Mouse (Mus musculus): ENCODE data around the gene Gm37240. TPM values are rescaled to one million over a fixed set of nuclear protein-coding genes. Genes with fewer than 3 reads are reported as not detected.

The Gm37240 gene
- total RNA-seq, 1 experiment: 1.2 TPM

DNA sequence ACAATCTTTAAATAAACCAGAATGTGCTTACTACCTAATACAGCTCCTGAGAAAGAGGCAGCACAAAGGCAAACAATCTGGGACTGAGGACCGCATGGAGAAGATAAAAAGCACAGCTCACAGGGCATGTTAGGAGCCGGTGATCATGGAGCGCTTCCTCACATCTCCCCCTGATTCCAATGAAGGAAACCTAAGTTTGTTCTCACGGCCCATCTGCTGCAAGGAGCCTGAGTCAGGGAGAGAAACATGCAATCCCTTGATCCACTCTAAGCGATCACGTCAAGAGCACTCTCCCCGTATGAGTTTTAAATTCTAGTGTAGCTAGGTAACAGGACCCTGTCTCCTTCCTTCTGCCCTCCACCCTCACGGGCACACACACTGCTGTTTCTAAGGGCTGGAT is 210.2 kb downstream of the Gm37240 start:
- Histone ChIP-seq H3K9me3 (ENCODE audit: control insufficient read depth, insufficient read depth, low read depth, low read length) (no peaks in the 10 kb centered on the region), H3K4me1 (ENCODE audit: control insufficient read depth in 2 of 2, insufficient read depth in 2 of 2, low read length in 2 of 2, poor library complexity in 1 of 2) (no peaks in the 10 kb centered on the region), H3K4me3 (ENCODE audit: insufficient read depth in 1 of 2, low read depth in 1 of 2, low read length in 2 of 2, poor library complexity in 1 of 2, severe bottlenecking in 1 of 2) (no peak overlapping the region), H3K36me3 (ENCODE audit: control insufficient read depth, insufficient read depth, low read length, poor library complexity, severe bottlenecking) (no peaks in the 10 kb centered on the region), H3K27ac (ENCODE audit: insufficient read depth, low read depth, low read length, poor library complexity, severe bottlenecking) (no peak overlapping the region), H3K9ac (ENCODE audit: insufficient read depth, low read depth, low read length, poor library complexity, severe bottlenecking) (no peak overlapping the region)
- in situ Hi-C loops (cut with MboI; ENCODE audit: low sequenced_read_pairs in 2 of 2, unreplicated experiment in 2 of 2): no loop called here
- no peak for DNase-seq (ENCODE audit: low read depth, low spot score)
- TF ChIP-seq ZNF384 (IDR thresholded peaks at IDR 0.05; ENCODE audit: low read depth, low read length): no peak
- TF ChIP-seq HCFC1 (IDR thresholded peaks at IDR 0.05; ENCODE audit: borderline replicate concordance, insufficient read depth, low read length): no peak
- TF ChIP-seq ZC3H11A (IDR thresholded peaks at IDR 0.05; ENCODE audit: borderline replicate concordance, low read depth, low read length): no peak
- TF ChIP-seq MAFK (IDR thresholded peaks at IDR 0.05; ENCODE audit: insufficient read depth, low read depth, low read length): no peak
- TF ChIP-seq CHD2 (IDR thresholded peaks at IDR 0.05; ENCODE audit: low read depth, low read length): no peak

DNA sequence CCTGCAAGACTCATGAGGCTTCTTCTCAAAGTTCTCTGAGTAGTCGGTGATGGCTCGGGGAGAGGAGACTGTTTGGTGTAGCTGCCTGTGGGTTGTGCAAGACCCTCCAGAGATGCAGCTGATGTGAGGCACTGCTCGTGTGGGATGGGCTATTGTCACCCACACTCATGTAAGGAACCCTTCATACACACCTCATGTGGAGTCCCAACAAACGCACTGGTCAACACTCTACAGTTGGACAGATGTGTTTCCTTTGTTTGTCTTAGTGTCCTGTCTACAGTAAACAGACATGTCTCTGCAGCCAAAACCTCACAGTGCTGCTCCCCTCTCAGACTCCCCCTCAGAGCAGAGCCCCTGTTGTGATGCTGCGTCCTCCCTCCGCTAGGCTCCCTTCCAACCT is 217.5 kb downstream of the Gm37240 start:
- Histone ChIP-seq H3K4me1 (ENCODE audit: control insufficient read depth in 2 of 2, insufficient read depth in 2 of 2, low read length in 2 of 2, poor library complexity in 1 of 2) (no peaks in the 10 kb centered on the region; a peak in 1 of 4 replicates), H3K9me3 (ENCODE audit: control insufficient read depth, insufficient read depth, low read depth, low read length) (no peaks in the 10 kb centered on the region), H3K27ac (ENCODE audit: insufficient read depth, low read depth, low read length, poor library complexity, severe bottlenecking) (no peak overlapping the region), H3K4me3 (ENCODE audit: insufficient read depth in 1 of 2, low read depth in 1 of 2, low read length in 2 of 2, poor library complexity in 1 of 2, severe bottlenecking in 1 of 2) (no peak overlapping the region), H3K9ac (ENCODE audit: insufficient read depth, low read depth, low read length, poor library complexity, severe bottlenecking) (no peak overlapping the region), H3K36me3 (ENCODE audit: control insufficient read depth, insufficient read depth, low read length, poor library complexity, severe bottlenecking) (no peaks in the 10 kb centered on the region)
- no peak for DNase-seq (ENCODE audit: low read depth, low spot score)
- TF ChIP-seq MAFK (IDR thresholded peaks at IDR 0.05; ENCODE audit: insufficient read depth, low read depth, low read length) (no peak), ZC3H11A (IDR thresholded peaks at IDR 0.05; ENCODE audit: borderline replicate concordance, low read depth, low read length) (no peak), CHD2 (IDR thresholded peaks at IDR 0.05; ENCODE audit: low read depth, low read length) (no peak), HCFC1 (IDR thresholded peaks at IDR 0.05; ENCODE audit: borderline replicate concordance, insufficient read depth, low read length) (no peak), ZNF384 (IDR thresholded peaks at IDR 0.05; ENCODE audit: low read depth, low read length) (no peak)
- in situ Hi-C loops (cut with MboI; ENCODE audit: low sequenced_read_pairs in 2 of 2, unreplicated experiment in 2 of 2): no loop called here

GRCm38 (mm10) chr3:85667683-85668082 is 219.6 kb downstream of the Gm37240 start:
- TF ChIP-seq CHD2 (IDR thresholded peaks at IDR 0.05; ENCODE audit: low read depth, low read length) (no peak), ZNF384 (IDR thresholded peaks at IDR 0.05; ENCODE audit: low read depth, low read length) (no peak), ZC3H11A (IDR thresholded peaks at IDR 0.05; ENCODE audit: borderline replicate concordance, low read depth, low read length) (no peak), HCFC1 (IDR thresholded peaks at IDR 0.05; ENCODE audit: borderline replicate concordance, insufficient read depth, low read length) (no peak), MAFK (IDR thresholded peaks at IDR 0.05; ENCODE audit: insufficient read depth, low read depth, low read length) (no peak)
- H3K36me3 ChIP-seq (ENCODE audit: control insufficient read depth, insufficient read depth, low read length, poor library complexity, severe bottlenecking): no peaks in the 10 kb centered on the region
- no peak overlapping the region for H3K4me3 ChIP-seq (ENCODE audit: insufficient read depth in 1 of 2, low read depth in 1 of 2, low read length in 2 of 2, poor library complexity in 1 of 2, severe bottlenecking in 1 of 2)

GRCm38 (mm10) chr3:85666736-85667135 is 220.6 kb downstream of the Gm37240 start:
- Histone ChIP-seq H3K4me3 (ENCODE audit: insufficient read depth in 1 of 2, low read depth in 1 of 2, low read length in 2 of 2, poor library complexity in 1 of 2, severe bottlenecking in 1 of 2) (no peak overlapping the region), H3K9ac (ENCODE audit: insufficient read depth, low read depth, low read length, poor library complexity, severe bottlenecking) (no peak overlapping the region), H3K9me3 (ENCODE audit: control insufficient read depth, insufficient read depth, low read depth, low read length) (no peaks in the 10 kb centered on the region), H3K36me3 (ENCODE audit: control insufficient read depth, insufficient read depth, low read length, poor library complexity, severe bottlenecking) (no peaks in the 10 kb centered on the region), H3K27ac (ENCODE audit: insufficient read depth, low read depth, low read length, poor library complexity, severe bottlenecking) (no peak overlapping the region), H3K4me1 (ENCODE audit: control insufficient read depth in 2 of 2, insufficient read depth in 2 of 2, low read length in 2 of 2, poor library complexity in 1 of 2) (no peaks in the 10 kb centered on the region)
- no peak for TF ChIP-seq MAFK (IDR thresholded peaks at IDR 0.05; ENCODE audit: insufficient read depth, low read depth, low read length)
- TF ChIP-seq ZNF384 (IDR thresholded peaks at IDR 0.05; ENCODE audit: low read depth, low read length): no peak
- TF ChIP-seq ZC3H11A (IDR thresholded peaks at IDR 0.05; ENCODE audit: borderline replicate concordance, low read depth, low read length): no peak
- no peak for TF ChIP-seq CHD2 (IDR thresholded peaks at IDR 0.05; ENCODE audit: low read depth, low read length)
- TF ChIP-seq HCFC1 (IDR thresholded peaks at IDR 0.05; ENCODE audit: borderline replicate concordance, insufficient read depth, low read length): no peak
- no peak for DNase-seq (ENCODE audit: low read depth, low spot score)
- in situ Hi-C loops (cut with MboI; ENCODE audit: low sequenced_read_pairs in 2 of 2, unreplicated experiment in 2 of 2): no loop called here

More at GRCm38 (mm10) chr3:85667683-85668082, 219.6 kb downstream of the Gm37240 start:
- no peaks in the 10 kb centered on the region; a peak in 1 of 4 replicates for H3K4me1 ChIP-seq (ENCODE audit: control insufficient read depth in 2 of 2, insufficient read depth in 2 of 2, low read length in 2 of 2, poor library complexity in 1 of 2)
- in situ Hi-C loops (cut with MboI; ENCODE audit: low sequenced_read_pairs in 2 of 2, unreplicated experiment in 2 of 2): no loop called here
- H3K27ac ChIP-seq (ENCODE audit: insufficient read depth, low read depth, low read length, poor library complexity, severe bottlenecking): no peak overlapping the region
- no peaks in the 10 kb centered on the region for H3K9me3 ChIP-seq (ENCODE audit: control insufficient read depth, insufficient read depth, low read depth, low read length)
- H3K9ac ChIP-seq (ENCODE audit: insufficient read depth, low read depth, low read length, poor library complexity, severe bottlenecking): no peak overlapping the region
- DNase-seq (ENCODE audit: low read depth, low spot score): no peak

- TF ChIP-seq ZC3H11A (IDR thresholded peaks at IDR 0.05; ENCODE audit: borderline replicate concordance, low read depth, low read length) (no peak), CHD2 (IDR thresholded peaks at IDR 0.05; ENCODE audit: low read depth, low read length) (no peak), HCFC1 (IDR thresholded peaks at IDR 0.05; ENCODE audit: borderline replicate concordance, insufficient read depth, low read length) (no peak), MAFK (IDR thresholded peaks at IDR 0.05; ENCODE audit: insufficient read depth, low read depth, low read length) (no peak), ZNF384 (IDR thresholded peaks at IDR 0.05; ENCODE audit: low read depth, low read length) (no peak)
- H3K9ac ChIP-seq (ENCODE audit: insufficient read depth, low read depth, low read length, poor library complexity, severe bottlenecking): no peak overlapping the region
- H3K4me3 ChIP-seq (ENCODE audit: insufficient read depth in 1 of 2, low read depth in 1 of 2, low read length in 2 of 2, poor library complexity in 1 of 2, severe bottlenecking in 1 of 2): no peak overlapping the region
- H3K9me3 ChIP-seq (ENCODE audit: control insufficient read depth, insufficient read depth, low read depth, low read length): no peaks in the 10 kb centered on the region
- no peaks in the 10 kb centered on the region for H3K4me1 ChIP-seq (ENCODE audit: control insufficient read depth in 2 of 2, insufficient read depth in 2 of 2, low read length in 2 of 2, poor library complexity in 1 of 2)
- H3K27ac ChIP-seq (ENCODE audit: insufficient read depth, low read depth, low read length, poor library complexity, severe bottlenecking): no peak overlapping the region
- no peaks in the 10 kb centered on the region for H3K36me3 ChIP-seq (ENCODE audit: control insufficient read depth, insufficient read depth, low read length, poor library complexity, severe bottlenecking)
- DNase-seq (ENCODE audit: low read depth, low spot score): no peak
- in situ Hi-C loops (cut with MboI; ENCODE audit: low sequenced_read_pairs in 2 of 2, unreplicated experiment in 2 of 2): no loop called here
Observed at GRCm38 (mm10) chr3:85666166-85666565, 221.2 kb downstream of the Gm37240 start.

Data from ES-E14 (cell line).